Mouse (Mus musculus) liver, embryonic 14.5 days (tissue): Measurements from ENCODE around the gene Serinc5. TPM values are rescaled to one million over a fixed set of nuclear protein-coding genes. Genes with fewer than 3 reads are reported as not detected.

Experiments
- ATAC-seq: fragments of 200-750 bp; cut with Nextera tagmentation; 2 replicates; pipeline ENCODE4 v1.8.0; 2017; ENCODE audit warnings: moderate number of reproducible peaks, mild to moderate bottlenecking, moderate library complexity; ENCODE audit not compliant: insufficient read depth
- DNase-seq, 3 experiments: peaks; one replicate each; pipeline ENCODE4 v3.0.0-alpha.2; 2012 to 2013; ENCODE audit warnings: low read depth in 3 of 3, low spot score in 3 of 3
- H3K27ac ChIP-seq: fragments of 300-500 bp; sonication (generic); 2 replicates; pipeline ENCODE4 v1.5.1; 2014; ENCODE audit warnings: moderate library complexity, mild to moderate bottlenecking, control low read depth, inconsistent platforms
- H3K27me3 ChIP-seq: fragments of 300-500 bp; sonication (generic); 2 replicates; pipeline ENCODE4 v1.6.1; 2014; ENCODE audit warnings: mild to moderate bottlenecking, low read length, moderate library complexity; ENCODE audit not compliant: control insufficient read depth, insufficient read depth
- H3K36me3 ChIP-seq: fragments of 300-500 bp; sonication (generic); replicated peaks from 2 replicates; pipeline ENCODE4 v1.6.1; 2014; ENCODE audit warnings: low read depth; ENCODE audit not compliant: control insufficient read depth, insufficient read depth
- H3K4me1 ChIP-seq, 2 experiments: fragments of 200-500 bp in 1 of 2; fragments of 300-500 bp in 1 of 2; sonication (generic) in 1 of 2; replicated peaks; 2 replicates each; pipeline ENCODE4 v1.6.1; 2012 to 2014; ENCODE audit warnings: antibody characterized with exemption in 1 of 2, inconsistent platforms in 1 of 2, low read length in 1 of 2; ENCODE audit not compliant: control insufficient read depth in 2 of 2, insufficient read depth in 2 of 2
- H3K4me2 ChIP-seq: fragments of 300-500 bp; sonication (generic); 2 replicates; pipeline ENCODE4 v1.6.1; 2014; ENCODE audit warnings: low read depth, mild to moderate bottlenecking, control low read depth, moderate library complexity
- H3K4me3 ChIP-seq, 2 experiments: fragments of 200-500 bp in 1 of 2; fragments of 300-500 bp in 1 of 2; sonication (generic) in 1 of 2; 2 replicates each; pipeline ENCODE4 v1.5.1; 2012 to 2014; ENCODE audit warnings: low read depth in 2 of 2, low read length in 2 of 2, mild to moderate bottlenecking in 2 of 2, control low read depth in 1 of 2, inconsistent platforms in 1 of 2, moderate library complexity in 1 of 2; ENCODE audit not compliant: insufficient read depth in 1 of 2
- H3K9ac ChIP-seq: fragments of 300-500 bp; sonication (generic); replicated peaks from 2 replicates; pipeline ENCODE4 v1.6.1; 2014; ENCODE audit warnings: mild to moderate bottlenecking, control low read depth, moderate library complexity
- H3K9me3 ChIP-seq: fragments of 300-500 bp; sonication (generic); 2 replicates; pipeline ENCODE4 v1.6.1; 2016; ENCODE audit warnings: low read length, mixed read lengths; ENCODE audit not compliant: control insufficient read depth
- CTCF ChIP-seq: IDR thresholded peaks from 2 replicates; pipeline ENCODE4 v1.5.1; 2016; ENCODE audit warnings: antibody characterized with exemption, low read depth, control low read depth
- EP300 ChIP-seq: IDR thresholded peaks from 2 replicates; pipeline ENCODE4 v1.6.1; 2016; ENCODE audit warnings: antibody characterized with exemption, low read depth
- WGBS: fragments of 180-500 bp; shearing (Covaris S2); extraction: QIAGEN DNeasy Blood & Tissue Kit; methylation state at CpG from one replicate; pipeline ENCODE4 v1.1.7; 2014; ENCODE audit not compliant: insufficient replicate concordance; 5-methylcytosine and 5-hydroxymethylcytosine counted together
- polyA plus RNA-seq, 2 experiments: library from polyadenylated mRNA; depleted of rRNA in 1 of 2; stranded (reverse) in 1 of 2; unstranded in 1 of 2; fragments of >200 nt; fragmentation: Nextera tagmentation in 1 of 2; extraction: Ambion mirVana in 1 of 2; gene quantifications; 2 replicates each; pipeline versions ENCODE4 v1.2.1 to v1.2.3; 2012 to 2014

The Serinc5 gene
- polyA plus RNA-seq, 2 experiments: 14.2 to 17.9 TPM

DNA sequence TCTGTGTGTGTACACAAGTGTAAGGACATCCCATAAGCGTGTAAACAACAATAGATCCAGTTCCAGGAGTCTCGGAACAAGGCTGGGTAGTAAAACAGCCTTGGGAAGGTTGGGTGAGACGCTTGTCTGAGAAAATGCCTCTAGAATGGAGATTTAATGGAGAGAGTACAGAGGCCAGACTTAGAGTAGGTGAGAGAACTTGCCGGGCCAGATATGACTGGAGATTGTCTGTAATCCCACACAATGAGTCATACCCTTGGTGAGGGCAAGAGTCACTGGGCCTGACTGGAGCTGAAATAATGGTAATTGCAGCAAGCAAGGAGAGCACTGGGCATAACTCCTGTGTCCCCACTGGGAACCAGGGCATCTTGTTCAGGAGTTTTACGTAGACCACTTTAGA, 2.2 kb downstream of the Serinc5 start:
- peak overlapping the region; percentile 37 for H3K9ac ChIP-seq
- ATAC-seq: no peak

DNA sequence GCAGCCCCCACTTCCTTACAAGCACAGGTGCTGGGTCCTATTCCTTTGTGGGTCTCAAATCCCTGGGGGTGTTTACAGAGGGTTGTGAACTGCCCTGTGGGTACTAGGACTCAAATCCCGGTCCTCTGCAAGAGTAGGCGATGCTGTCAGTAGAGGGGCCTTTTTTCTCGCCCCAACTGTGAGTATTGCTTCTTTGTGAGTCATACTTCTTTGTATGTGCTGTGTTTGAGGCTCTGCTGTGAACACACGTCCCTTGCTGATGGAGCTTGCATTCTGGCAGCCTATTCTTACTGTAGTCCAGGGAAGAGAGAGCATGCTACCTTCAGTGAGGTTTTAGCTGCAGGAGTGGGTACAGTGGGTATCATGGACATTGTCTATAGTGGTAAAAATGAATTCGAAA, 4.3 kb downstream of the Serinc5 start:
- Histone ChIP-seq H3K4me3 (no peak overlapping the region), H3K27ac (no peak overlapping the region), H3K4me2 (no peak overlapping the region), H3K9me3 (no peaks in the 10 kb centered on the region), H3K4me1 (peaks cover 13 to 20% of the 10 kb centered on the region in 2 experiments), H3K36me3 (peaks cover 10% of the 10 kb centered on the region), H3K9ac (no peak overlapping the region), H3K27me3 (no peaks in the 10 kb centered on the region)
- no peak for DNase-seq
- no peak for ATAC-seq
- no peak for TF ChIP-seq CTCF
- TF ChIP-seq EP300: no peak
- 79% methylated on average over 5 of the region's 5 CpGs for WGBS

More for the DNA sequence above, 2.2 kb downstream of the Serinc5 start:
- peak overlapping the region; percentile 100 for H3K4me2 ChIP-seq
- H3K9me3 ChIP-seq: no peaks in the 10 kb centered on the region
- peaks cover 10% of the 10 kb centered on the region for H3K36me3 ChIP-seq
- peak overlapping the region; percentile 3 to 92; a peak in 3 of 4 replicates for H3K4me3 ChIP-seq
- H3K27me3 ChIP-seq: no peaks in the 10 kb centered on the region
- no peak overlapping the region for H3K27ac ChIP-seq
- no peak for DNase-seq
- TF ChIP-seq EP300 (no peak), CTCF (no peak)
- 71% methylated on average over 5 of the region's 5 CpGs for WGBS
- peaks cover 20 to 31% of the 10 kb centered on the region in 2 experiments for H3K4me1 ChIP-seq

DNA sequence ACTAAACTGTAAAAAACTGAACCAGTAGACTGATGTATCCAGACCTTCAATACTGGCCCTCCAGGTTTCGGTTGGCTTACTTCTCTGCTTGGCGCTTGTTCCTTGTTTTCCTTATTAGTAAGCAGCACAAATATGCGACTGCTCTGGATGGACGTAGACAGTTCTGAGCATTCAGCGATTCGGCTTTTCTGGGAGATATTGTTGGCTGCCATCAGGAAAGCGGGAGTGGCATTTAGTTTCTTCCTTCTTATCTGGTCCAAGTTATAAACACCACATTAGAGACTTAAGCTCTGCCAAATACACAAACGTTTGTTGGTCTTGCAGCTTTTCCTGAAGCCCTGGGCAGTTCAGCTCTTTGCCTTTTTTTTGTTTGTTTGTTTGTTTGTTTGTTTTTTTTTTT, 5.6 kb downstream of the Serinc5 start:
- peaks cover 10% of the 10 kb centered on the region for H3K36me3 ChIP-seq
- no peak for TF ChIP-seq EP300
- no peak for ATAC-seq
- no peak overlapping the region for H3K4me3 ChIP-seq
- WGBS: 89% methylated on average over 8 of the region's 8 CpGs
- no peak overlapping the region for H3K4me2 ChIP-seq
- no peaks in the 10 kb centered on the region for H3K9me3 ChIP-seq
- no peak overlapping the region for H3K27ac ChIP-seq
- no peak overlapping the region for H3K9ac ChIP-seq
- H3K27me3 ChIP-seq: no peaks in the 10 kb centered on the region
- H3K4me1 ChIP-seq: peaks cover 13 to 20% of the 10 kb centered on the region in 2 experiments
- no peak for DNase-seq

DNA sequence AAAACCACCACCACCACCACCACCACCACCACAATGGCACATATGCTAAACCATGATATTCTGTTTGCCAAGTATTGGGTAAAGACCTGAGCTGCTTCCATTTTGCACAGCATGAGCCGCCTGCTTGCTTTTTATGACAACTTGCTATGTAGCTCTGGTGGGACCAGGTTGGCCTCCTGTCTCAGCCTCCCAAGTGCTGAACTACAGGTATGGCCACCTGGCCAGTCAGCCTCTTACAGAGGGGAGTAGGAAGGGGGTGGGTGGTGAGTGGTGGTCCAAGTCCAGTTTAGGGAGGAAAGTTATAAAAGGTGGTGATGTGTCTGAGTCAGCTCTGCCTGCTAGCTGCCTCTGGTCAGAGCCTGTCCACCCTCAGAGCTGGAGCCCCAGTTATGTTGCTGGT, 15.3 kb downstream of the Serinc5 start:
- no peak overlapping the region for H3K27ac ChIP-seq
- peaks cover 20% of the 10 kb centered on the region for H3K36me3 ChIP-seq
- TF ChIP-seq EP300: no peak
- no peak for TF ChIP-seq CTCF
- H3K9me3 ChIP-seq: no peaks in the 10 kb centered on the region
- WGBS: 85% methylated on average over 1 of the region's 1 CpGs
- H3K4me2 ChIP-seq: no peak overlapping the region
- no peak overlapping the region for H3K9ac ChIP-seq
- no peak overlapping the region for H3K4me3 ChIP-seq
- no peak for DNase-seq
- H3K4me1 ChIP-seq: peaks cover 11 to 20% of the 10 kb centered on the region in 2 experiments
- no peak for ATAC-seq
- no peaks in the 10 kb centered on the region for H3K27me3 ChIP-seq

DNA sequence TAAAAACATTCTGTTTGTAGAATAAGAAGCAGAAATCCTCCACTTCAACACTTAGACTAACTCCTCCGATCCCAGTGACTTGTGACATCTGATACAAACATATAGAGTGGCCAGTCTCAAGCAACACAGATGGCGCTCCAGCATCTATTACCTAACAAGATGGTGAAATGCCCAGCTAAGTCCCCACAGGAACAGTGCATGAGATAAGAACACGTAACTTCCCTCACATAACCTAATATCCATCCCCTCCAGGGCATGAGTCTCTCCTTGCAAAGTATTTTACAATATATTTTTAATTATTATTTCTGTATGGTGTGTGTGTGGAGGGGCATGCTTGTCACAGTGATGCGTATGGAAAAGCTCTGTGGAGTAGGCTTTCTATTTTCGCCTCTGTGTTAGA, 15.8 kb downstream of the Serinc5 start:
- H3K9ac ChIP-seq: no peak overlapping the region
- no peak for DNase-seq
- no peaks in the 10 kb centered on the region for H3K27me3 ChIP-seq
- peaks cover 20% of the 10 kb centered on the region for H3K36me3 ChIP-seq
- WGBS: 82% methylated on average over 5 of the region's 5 CpGs
- H3K4me1 ChIP-seq: peaks cover 11 to 22% of the 10 kb centered on the region in 2 experiments
- TF ChIP-seq CTCF (no peak), EP300 (no peak)
- no peak overlapping the region for H3K4me2 ChIP-seq
- ATAC-seq: no peak
- no peak overlapping the region for H3K27ac ChIP-seq
- H3K9me3 ChIP-seq: no peaks in the 10 kb centered on the region
- no peak overlapping the region for H3K4me3 ChIP-seq
